Mouse (Mus musculus) embryonic facial prominence, embryonic 11.5 days (tissue): ENCODE measurements around the gene C8b. TPM values are rescaled to one million over a fixed set of nuclear protein-coding genes. Genes with fewer than 3 reads are reported as not detected.

Experiments
- ATAC-seq: fragments of 200-750 bp; cut with Nextera tagmentation; replicated peaks from 2 replicates; pipeline ENCODE4 v1.8.0; 2017; ENCODE audit warnings: low read depth; ENCODE audit not compliant: insufficient number of reproducible peaks, low FRiP score, low TSS enrichment
- DNase-seq: peaks from one replicate; pipeline ENCODE4 v3.0.0-alpha.2; 2015; ENCODE audit warnings: low spot score
- H3K27ac ChIP-seq: fragments of 300-500 bp; sonication (generic); replicated peaks from 2 replicates; pipeline ENCODE4 v1.5.1; 2014; ENCODE audit warnings: mild to moderate bottlenecking, low read depth, low read length, control low read depth
- H3K27me3 ChIP-seq: fragments of 300-500 bp; sonication (generic); 2 replicates; pipeline ENCODE4 v1.6.1; 2014; ENCODE audit warnings: mild to moderate bottlenecking, low read length, moderate library complexity, mixed read lengths; ENCODE audit not compliant: control insufficient read depth, insufficient read depth
- H3K36me3 ChIP-seq: fragments of 300-500 bp; sonication (generic); replicated peaks from 2 replicates; pipeline ENCODE4 v1.6.1; 2014; ENCODE audit warnings: low read depth, mild to moderate bottlenecking, low read length, moderate library complexity, mixed read lengths; ENCODE audit not compliant: control insufficient read depth, insufficient read depth
- H3K4me1 ChIP-seq: fragments of 300-500 bp; sonication (generic); 2 replicates; pipeline ENCODE4 v1.6.1; 2014; ENCODE audit warnings: low read length, mixed read lengths; ENCODE audit not compliant: control insufficient read depth, insufficient read depth
- H3K4me2 ChIP-seq: fragments of 300-500 bp; sonication (generic); 2 replicates; pipeline ENCODE4 v1.6.1; 2014; ENCODE audit warnings: low read depth, mild to moderate bottlenecking, control low read depth, low read length, moderate library complexity
- H3K4me3 ChIP-seq: fragments of 300-500 bp; sonication (generic); 2 replicates; pipeline ENCODE4 v1.5.1; 2014; ENCODE audit warnings: low read depth, low read length, control low read depth
- H3K9ac ChIP-seq: fragments of 300-500 bp; sonication (generic); replicated peaks from 2 replicates; pipeline ENCODE4 v1.6.1; 2014; ENCODE audit warnings: mild to moderate bottlenecking, control low read depth, low read length
- H3K9me3 ChIP-seq: fragments of 300-500 bp; sonication (generic); replicated peaks from 2 replicates; pipeline ENCODE4 v1.6.1; 2016; ENCODE audit warnings: mild to moderate bottlenecking, low read length, inconsistent platforms, mixed read lengths; ENCODE audit not compliant: control insufficient read depth
- WGBS: fragments of 180-500 bp; shearing (Covaris S2); extraction: QIAGEN DNeasy Blood & Tissue Kit; methylation state at CpG from one replicate; pipeline ENCODE4 v1.1.7; 2014; 5-methylcytosine and 5-hydroxymethylcytosine counted together
- polyA plus RNA-seq: library from polyadenylated mRNA; unstranded; fragments of >200 nt; fragmentation: Nextera tagmentation; extraction: Ambion mirVana; gene quantifications from 2 replicates; pipeline ENCODE4 v1.2.1, GENCODE M21; 2014

Gene C8b
- polyA plus RNA-seq, 1 experiment from 2014 or later, result not detected

DNA sequence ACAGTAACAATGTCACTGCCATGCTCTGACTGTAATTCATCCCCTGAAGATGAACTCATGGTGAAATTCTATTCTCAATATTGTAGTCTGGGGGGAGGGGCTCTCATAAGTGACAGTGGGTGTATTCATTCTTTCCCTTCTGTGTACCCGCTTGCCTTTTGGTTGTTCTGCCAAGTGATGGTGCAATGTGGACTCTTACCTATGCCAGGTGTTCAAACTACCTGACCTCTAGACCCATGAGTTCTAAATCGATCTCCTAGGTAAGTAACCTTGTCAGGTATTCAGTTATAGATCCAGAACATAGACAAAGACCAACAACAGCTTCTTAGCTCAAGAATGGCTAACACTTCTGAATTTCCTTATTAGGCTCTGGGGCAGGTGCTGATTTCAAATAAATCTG lies 72.2 kb downstream of the C8b start:
- no peaks in the 10 kb centered on the region for H3K4me1 ChIP-seq
- ATAC-seq (no peak), DNase-seq (no peak)
- H3K36me3 ChIP-seq, result no peaks in the 10 kb centered on the region
- no peaks in the 10 kb centered on the region for H3K27me3 ChIP-seq
- no peak overlapping the region for H3K27ac ChIP-seq
- WGBS, result 85% methylated on average over 2 of the region's 2 CpGs
- H3K9ac ChIP-seq, result no peak overlapping the region
- no peak overlapping the region for H3K4me2 ChIP-seq
- no peaks in the 10 kb centered on the region for H3K9me3 ChIP-seq
- no peak overlapping the region for H3K4me3 ChIP-seq

DNA sequence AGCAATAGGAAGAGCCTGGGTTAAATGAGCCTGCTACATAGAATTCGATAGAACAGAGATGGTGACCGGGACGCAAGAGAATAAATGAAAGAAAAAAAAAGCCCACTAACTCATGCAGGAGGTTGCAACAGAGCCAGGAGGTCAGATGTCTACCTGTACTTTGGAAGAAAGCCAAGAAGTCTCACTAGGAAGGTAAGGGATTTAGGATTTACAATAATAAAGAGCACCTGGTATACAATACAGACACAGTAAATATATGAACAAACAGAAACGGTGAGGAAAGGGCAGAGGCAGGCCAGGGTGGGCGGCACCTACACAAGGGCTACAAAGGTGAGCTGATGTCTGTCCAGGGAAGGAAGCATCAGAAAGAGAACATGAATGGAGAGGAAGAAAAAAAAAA lies 76.1 kb downstream of the C8b start:
- Histone ChIP-seq H3K36me3 (no peaks in the 10 kb centered on the region), H3K9ac (no peak overlapping the region), H3K9me3 (no peaks in the 10 kb centered on the region), H3K27me3 (no peaks in the 10 kb centered on the region), H3K4me1 (no peaks in the 10 kb centered on the region), H3K27ac (no peak overlapping the region), H3K4me2 (no peak overlapping the region), H3K4me3 (no peak overlapping the region)
- WGBS, result 86% methylated on average over 5 of the region's 5 CpGs
- DNase-seq, result no peak
- no peak for ATAC-seq

DNA sequence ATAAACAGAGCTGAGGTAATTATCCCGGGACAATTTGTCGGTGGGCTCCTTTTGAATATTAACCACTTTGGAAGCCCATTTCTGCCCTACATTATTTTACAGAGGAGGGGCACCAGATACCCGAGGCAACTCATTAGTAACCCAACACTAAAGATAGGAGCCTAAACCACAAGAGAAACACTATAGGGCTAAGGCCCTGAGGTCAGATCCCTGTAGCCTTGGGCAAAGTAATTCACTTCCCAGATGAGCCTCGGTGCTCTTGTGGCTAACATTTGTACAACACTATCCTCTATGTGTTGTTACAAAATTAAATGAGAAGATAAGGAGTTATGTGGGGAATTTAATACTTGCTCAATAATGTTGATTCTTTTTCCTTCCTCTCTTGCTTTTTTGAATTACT lies 77.4 kb downstream of the C8b start:
- H3K4me2 ChIP-seq, result no peak overlapping the region
- H3K9ac ChIP-seq, result no peak overlapping the region
- no peak overlapping the region for H3K27ac ChIP-seq
- WGBS, result 30% methylated on average over 4 of the region's 4 CpGs
- peak; percentile 29 for DNase-seq
- H3K36me3 ChIP-seq, result no peaks in the 10 kb centered on the region
- H3K27me3 ChIP-seq, result no peaks in the 10 kb centered on the region
- ATAC-seq, result no peak
- no peaks in the 10 kb centered on the region for H3K9me3 ChIP-seq
- no peak overlapping the region for H3K4me3 ChIP-seq
- no peaks in the 10 kb centered on the region for H3K4me1 ChIP-seq

Other genes with a start within 250 kb of the C8b start
- not detected in 2 replicates for gene Gm17662, start 91.0 kb downstream of the C8b start, polyA plus RNA-seq
- gene C8a, start 110.1 kb downstream of the C8b start, polyA plus RNA-seq, result not detected in 2 replicates
- gene Fyb2, start 147.1 kb downstream of the C8b start, polyA plus RNA-seq, result 0.29 and 0.49 TPM in 2 replicates